ENCODE assay signal across 8 mouse cellular contexts in genomic region chr11:36000585-36001281, GRCm38 (mm10). TPM values are rescaled to one million over a fixed set of nuclear protein-coding genes. Genes with fewer than 3 reads are reported as not detected.
A peak's percentile ranks its signal among the peaks of the same experiment; 100 is the strongest.
DNase-seq lines count a peak whose midpoint lies in the region; ATAC-seq lines count a peak whose summit lies in the region.

No protein-coding gene starts in this region.

- H3K4me1 ChIP-seq in heart, embryonic 13.5 days, result peaks cover 8% of the 10 kb centered on the region
- H3K4me1 ChIP-seq in intestine, embryonic 14.5 days (replicated peaks; ENCODE audit: control insufficient read depth, insufficient read depth, low read length), result no peaks in the 10 kb centered on the region
- peaks cover 23% of the 10 kb centered on the region for H3K4me1 ChIP-seq in midbrain, embryonic 16.5 days (ENCODE audit: control insufficient read depth, insufficient read depth, low read length)

- peaks cover 30% of the 10 kb centered on the region for H3K27me3 ChIP-seq in heart, embryonic 13.5 days (replicated peaks)
- peaks cover 7% of the 10 kb centered on the region; the same call in 1 of the 2 replicates for H3K27me3 ChIP-seq in intestine, embryonic 14.5 days (replicated peaks; ENCODE audit: control insufficient read depth, insufficient read depth, low read length)
- no peaks in the 10 kb centered on the region for H3K27me3 ChIP-seq in midbrain, embryonic 16.5 days (ENCODE audit: control insufficient read depth, insufficient read depth, low read depth, low read length)

- peak overlapping the region; percentile 68 for H3K4me2 ChIP-seq in heart, embryonic 13.5 days
- peak overlapping the region; percentile 51 for H3K4me2 ChIP-seq in intestine, embryonic 14.5 days (ENCODE audit: low read length)
- peak overlapping the region; percentile 52 for H3K4me2 ChIP-seq in midbrain, embryonic 16.5 days (ENCODE audit: low read length)

- H3K4me3 ChIP-seq in heart, embryonic 13.5 days, result peak overlapping the region; percentile 39
- H3K4me3 ChIP-seq in intestine, embryonic 14.5 days (ENCODE audit: low read depth, low read length), result peak overlapping the region; percentile 19; the same call in 1 of the 2 replicates
- H3K4me3 ChIP-seq in midbrain, embryonic 16.5 days (ENCODE audit: low read depth, low read length), result no peak overlapping the region; the same call in 1 of the 2 replicates

- peak overlapping the region; percentile 61 for H3K9ac ChIP-seq in heart, embryonic 13.5 days
- no peak overlapping the region for H3K9ac ChIP-seq in intestine, embryonic 14.5 days (ENCODE audit: low read length)
- H3K9ac ChIP-seq in midbrain, embryonic 16.5 days (ENCODE audit: low read depth, low read length), result no peak overlapping the region; the same call in 1 of the 2 replicates

- no peak; the same call in 1 of the 2 replicates for ATAC-seq in heart, embryonic 13.5 days (ENCODE audit: extremely low read depth, insufficient number of reproducible peaks, low FRiP score, low TSS enrichment)
- peak; percentile 30 for ATAC-seq in common myeloid progenitor, adult 5-6 weeks (replicated peaks; ENCODE audit: low read depth, poor library complexity, severe bottlenecking)
- ATAC-seq in intestine, embryonic 14.5 days (replicated peaks; ENCODE audit: low FRiP score, low TSS enrichment, low read depth), result peak; percentile 34
- ATAC-seq in midbrain, embryonic 16.5 days, result peak; percentile 22; the same call in 1 of the 2 replicates

- 3% methylated on average over 10 of the region's 10 CpGs for WGBS in heart, embryonic 13.5 days
- 6% methylated on average over 10 of the region's 10 CpGs for WGBS in intestine, embryonic 14.5 days
- WGBS in midbrain, embryonic 16.5 days, result 5% methylated on average over 10 of the region's 10 CpGs

- no peak for DNase-seq in heart, adult 18-20 months
- DNase-seq in intestine, embryonic 14.5 days (ENCODE audit: low spot score), result no peak
- no peak for DNase-seq in right cerebral cortex, adult 18-20 months
- no peak for DNase-seq in adipocyte (ENCODE audit: low spot score)
- no peak for DNase-seq in adrenal gland, postnatal 14 days

- no peaks in the 10 kb centered on the region for H3K36me3 ChIP-seq in heart, embryonic 13.5 days
- H3K36me3 ChIP-seq in intestine, embryonic 14.5 days (ENCODE audit: control insufficient read depth, insufficient read depth, low read length), result no peaks in the 10 kb centered on the region
- H3K36me3 ChIP-seq in midbrain, embryonic 16.5 days (ENCODE audit: control insufficient read depth, insufficient read depth, low read length), result peaks cover 5% of the 10 kb centered on the region; the same call in 1 of the 2 replicates

- H3K9me3 ChIP-seq in heart, embryonic 13.5 days, result no peaks in the 10 kb centered on the region
- H3K9me3 ChIP-seq in intestine, embryonic 14.5 days (ENCODE audit: control insufficient read depth, low read length), result peaks cover 2% of the 10 kb centered on the region; the same call in 1 of the 2 replicates
- no peaks in the 10 kb centered on the region for H3K9me3 ChIP-seq in midbrain, embryonic 16.5 days (replicated peaks; ENCODE audit: control insufficient read depth, low read length, poor library complexity, severe bottlenecking)

- no peak overlapping the region for H3K27ac ChIP-seq in heart, embryonic 13.5 days (replicated peaks)
- H3K27ac ChIP-seq in intestine, embryonic 14.5 days (ENCODE audit: low read depth), result no peak overlapping the region
- 0 out of 2 replicates have a peak overlapping the region, but pooled peaks have one; percentile 4 for H3K27ac ChIP-seq in midbrain, embryonic 16.5 days (ENCODE audit: low read length)

RNA-seq across cellular contexts. Expression of gene Wwc1, which starts 20.4 kb away (rescaled TPM):
- 1.0 and 1.1 TPM in 2 replicates for polyA plus RNA-seq in heart, embryonic 13.5 days (2015; fragmentation: Nextera tagmentation; extraction: Ambion mirVana)
- total RNA-seq in heart, adult 18-20 months (2021), result 1 to 10 TPM; 1.4 to 2.0 TPM
- not detected in 2 replicates for total RNA-seq in common myeloid progenitor, adult 5-6 weeks (2017)
- polyA plus RNA-seq in intestine, embryonic 14.5 days (2014; fragmentation: Nextera tagmentation; extraction: Ambion mirVana), result 9.3 and 12.4 TPM in 2 replicates
- 6.9 and 7.8 TPM in 2 replicates for polyA plus RNA-seq in midbrain, embryonic 16.5 days (2015; fragmentation: Nextera tagmentation; extraction: Ambion mirVana)
- total RNA-seq in adrenal gland, postnatal 14 days (2021), result 38.7 and 52.9 TPM in 2 replicates

Comparison
In these comparisons a context has a peak if more than half of its experiments do, and no peak if none do; other contexts are left out.
1. RNA of gene Wwc1, which starts 20.4 kb away (total RNA-seq): 38.7 to 52.9 TPM in adrenal gland, postnatal 14 days; 1.4 to 2.0 TPM in heart, adult 18-20 months and not detected in common myeloid progenitor, adult 5-6 weeks; every median in the first group is over 10 times any median in the second.
2. Peak in every context shown above with its lines, with median percentiles within 50 percentile points of each other: H3K4me2 ChIP-seq.